Mouse (Mus musculus) kidney, postnatal 25 days (tissue): ENCODE data around the gene Fggy.
A peak's percentile ranks its signal among the peaks of the same experiment; 100 is the strongest.

ENCODE experiments used
- DNase-seq, 2 experiments: peaks; one replicate each; pipeline ENCODE4 v3.0.0; 2021; ENCODE audit warnings: mixed read lengths in 2 of 2

Gene Fggy

GRCm38 (mm10) chr4:95590878-95591277, 33.6 kb downstream of the Fggy start:
- DNase-seq: no peak

- DNase-seq: no peak
Measured at GRCm38 (mm10) chr4:95597208-95597607, 39.9 kb downstream of the Fggy start.

- no peak for DNase-seq
Measured at GRCm38 (mm10) chr4:95601776-95602175, 44.5 kb downstream of the Fggy start.

GRCm38 (mm10) chr4:95603254-95603653, 45.9 kb downstream of the Fggy start:
- DNase-seq: no peak

GRCm38 (mm10) chr4:95610663-95611062, 53.4 kb downstream of the Fggy start:
- no peak for DNase-seq

GRCm38 (mm10) chr4:95611390-95611789, 54.1 kb downstream of the Fggy start:
- no peak for DNase-seq

- DNase-seq: no peak
Measured at GRCm38 (mm10) chr4:95621046-95621445, 63.7 kb downstream of the Fggy start.

GRCm38 (mm10) chr4:95624696-95625095, 67.4 kb downstream of the Fggy start:
- no peak for DNase-seq

- no peak for DNase-seq
Measured at GRCm38 (mm10) chr4:95625651-95626050, 68.3 kb downstream of the Fggy start.

GRCm38 (mm10) chr4:95626186-95626585, 68.9 kb downstream of the Fggy start:
- DNase-seq: no peak

- no peak for DNase-seq
Measured at GRCm38 (mm10) chr4:95634903-95635302, 77.6 kb downstream of the Fggy start.

GRCm38 (mm10) chr4:95636937-95637749, 79.8 kb downstream of the Fggy start:
- DNase-seq: peak; percentile 30 to 43

- DNase-seq: no peak
Measured at GRCm38 (mm10) chr4:95638063-95638462, 80.8 kb downstream of the Fggy start.

- DNase-seq: peak; percentile 52 to 56
Measured at GRCm38 (mm10) chr4:95640831-95641230, 83.5 kb downstream of the Fggy start.

- no peak for DNase-seq
Measured at GRCm38 (mm10) chr4:95644048-95644447, 86.7 kb downstream of the Fggy start.

- no peak for DNase-seq
Measured at GRCm38 (mm10) chr4:95648801-95649551, 91.7 kb downstream of the Fggy start.

GRCm38 (mm10) chr4:95649552-95649905, 92.2 kb downstream of the Fggy start:
- DNase-seq: no peak

- DNase-seq: peak in 1 of 2 experiments; percentile 56
Measured at GRCm38 (mm10) chr4:95649980-95650379, 92.7 kb downstream of the Fggy start.

GRCm38 (mm10) chr4:95652044-95652443, 94.7 kb downstream of the Fggy start:
- no peak for DNase-seq

GRCm38 (mm10) chr4:95653296-95653912, 96.1 kb downstream of the Fggy start:
- DNase-seq: no peak

- no peak for DNase-seq
Measured at GRCm38 (mm10) chr4:95653913-95654301, 96.6 kb downstream of the Fggy start.

- DNase-seq: no peak
Measured at GRCm38 (mm10) chr4:95659024-95659423, 101.7 kb downstream of the Fggy start.

GRCm38 (mm10) chr4:95663596-95663995, 106.3 kb downstream of the Fggy start:
- no peak for DNase-seq

GRCm38 (mm10) chr4:95664327-95664726, 107.0 kb downstream of the Fggy start:
- no peak for DNase-seq
